Mouse (Mus musculus): ENCODE results near the gene Abhd17a.
"Not testable (repeated sequence)": the region's sequence is repeated elsewhere in the genome, so short reads cannot be mapped to it uniquely, and the experiment has no call there.

The Abhd17a gene

GRCm38 (mm10) chr10:80608435-80608834 lies 18.3 kb upstream of the Abhd17a start:
- DNase-seq (ENCODE audit: low spot score): no peak

- DNase-seq (ENCODE audit: low spot score): no peak
Measured at GRCm38 (mm10) chr10:80606737-80607350, 16.7 kb upstream of the Abhd17a start.

- no peak for DNase-seq (ENCODE audit: low spot score)
Measured at GRCm38 (mm10) chr10:80606306-80606705, 16.2 kb upstream of the Abhd17a start.

GRCm38 (mm10) chr10:80605721-80606120 lies 15.6 kb upstream of the Abhd17a start, which contains the start of gene Gm49322:
Gm49322 (plus strand) TSS chr10:80606021.
- not testable (repeated sequence) for DNase-seq (ENCODE audit: low spot score)

- no peak for DNase-seq (ENCODE audit: low spot score)
Measured at GRCm38 (mm10) chr10:80604988-80605387, 14.8 kb upstream of the Abhd17a start.

GRCm38 (mm10) chr10:80604001-80604509 lies 13.9 kb upstream of the Abhd17a start:
- DNase-seq (ENCODE audit: low spot score): no peak

GRCm38 (mm10) chr10:80603364-80603763 lies 13.2 kb upstream of the Abhd17a start:
- DNase-seq (ENCODE audit: low spot score): no peak

- peak; percentile 94 for DNase-seq (ENCODE audit: low spot score)
Measured at GRCm38 (mm10) chr10:80602698-80603325, 12.7 kb upstream of the Abhd17a start, which contains the start of the genes Scamp4 and Adat3. Scamp4 (plus strand) TSS chr10:80602872. Adat3 (plus strand) TSS chr10:80602880.

- no peak for DNase-seq (ENCODE audit: low spot score)
Measured at GRCm38 (mm10) chr10:80596318-80596717, 6.2 kb upstream of the Abhd17a start.

GRCm38 (mm10) chr10:80589127-80589878 lies 838 bp downstream of the Abhd17a start:
- DNase-seq (ENCODE audit: low spot score): no peak

GRCm38 (mm10) chr10:80587305-80587657 lies 2.9 kb downstream of the Abhd17a start:
- DNase-seq (ENCODE audit: low spot score): no peak

GRCm38 (mm10) chr10:80586407-80587304 lies 3.5 kb downstream of the Abhd17a start:
- no peak for DNase-seq (ENCODE audit: low spot score)

GRCm38 (mm10) chr10:80585581-80585980 lies 4.6 kb downstream of the Abhd17a start:
- DNase-seq (ENCODE audit: low spot score): no peak

GRCm38 (mm10) chr10:80584642-80585552 lies 5.2 kb downstream of the Abhd17a start:
- DNase-seq (ENCODE audit: low spot score): no peak

GRCm38 (mm10) chr10:80584045-80584488 lies 6.1 kb downstream of the Abhd17a start:
- no peak for DNase-seq (ENCODE audit: low spot score)

- no peak for DNase-seq (ENCODE audit: low spot score)
Measured at GRCm38 (mm10) chr10:80583047-80583446, 7.1 kb downstream of the Abhd17a start.

- DNase-seq (ENCODE audit: low spot score): peak; percentile 67
Measured at GRCm38 (mm10) chr10:80578911-80579310, 11.2 kb downstream of the Abhd17a start.

GRCm38 (mm10) chr10:80578131-80578750 lies 11.9 kb downstream of the Abhd17a start:
- peak; percentile 87 for DNase-seq (ENCODE audit: low spot score)

GRCm38 (mm10) chr10:80577195-80578130 lies 12.7 kb downstream of the Abhd17a start, which contains the start of gene Klf16:
Klf16 (minus strand) TSS chr10:80577321.
- DNase-seq (ENCODE audit: low spot score): peak; percentile 99
